Mouse (Mus musculus) hindbrain, embryonic 10.5 days (tissue): Measurements from ENCODE around the gene Gnl2. TPM values are rescaled to one million over a fixed set of nuclear protein-coding genes. Genes with fewer than 3 reads are reported as not detected.

ENCODE experiments used
- DNase-seq: peaks from one replicate; pipeline ENCODE4 v3.0.0-alpha.2; 2017; ENCODE audit warnings: low spot score
- H3K27ac ChIP-seq: fragments of 300-500 bp; sonication (generic); 2 replicates; pipeline ENCODE4 v1.5.1; 2016; ENCODE audit warnings: mild to moderate bottlenecking, moderate library complexity
- H3K27me3 ChIP-seq: fragments of 300-500 bp; sonication (generic); 2 replicates; pipeline ENCODE4 v1.6.1; 2016; ENCODE audit warnings: mild to moderate bottlenecking; ENCODE audit not compliant: poor library complexity, insufficient read depth, severe bottlenecking
- H3K36me3 ChIP-seq: fragments of 300-500 bp; sonication (generic); 2 replicates; pipeline ENCODE4 v1.6.1; 2016; ENCODE audit warnings: mild to moderate bottlenecking, moderate library complexity
- H3K4me1 ChIP-seq: fragments of 300-500 bp; sonication (generic); replicated peaks from 2 replicates; pipeline ENCODE4 v1.6.1; 2016; ENCODE audit warnings: mild to moderate bottlenecking
- H3K4me3 ChIP-seq: fragments of 300-500 bp; sonication (generic); 2 replicates; pipeline ENCODE4 v1.5.1; 2016; ENCODE audit warnings: mild to moderate bottlenecking, moderate library complexity
- H3K9me3 ChIP-seq: fragments of 300-500 bp; sonication (generic); 2 replicates; pipeline ENCODE4 v1.6.1; 2016; ENCODE audit warnings: mild to moderate bottlenecking, moderate library complexity
- WGBS: fragments of 180-500 bp; shearing (Covaris S2); methylation state at CpG from one replicate; pipeline ENCODE4 v1.1.7; 2016; 5-methylcytosine and 5-hydroxymethylcytosine counted together
- polyA plus RNA-seq: library from polyadenylated mRNA; unstranded; fragments of >200 nt; fragmentation: Nextera tagmentation; extraction: Ambion mirVana; gene quantifications from 2 replicates; pipeline ENCODE4 v1.2.1, GENCODE M21; 2016

Gene Gnl2
- polyA plus RNA-seq, 1 experiment from 2014 or later = 76.8 TPM

GRCm38 (mm10) chr4:125065517-125066307 lies 49.3 kb downstream of the Gnl2 start, which contains the start of gene Dnali1:
Gene Dnali1, minus strand, starts transcription at chr4:125065703.
- peaks cover 26% of the 10 kb centered on the region for H3K4me1 ChIP-seq
- peak; percentile 73 for DNase-seq
- peaks cover 6% of the 10 kb centered on the region for H3K27me3 ChIP-seq
- WGBS = 4% methylated on average over 26 of the region's 26 CpGs
- peak within 1 kb of the TSS; percentile 88 for H3K27ac ChIP-seq
- peaks cover 29% of the 10 kb centered on the region for H3K36me3 ChIP-seq
- H3K9me3 ChIP-seq = no peaks in the 10 kb centered on the region
- peak within 1 kb of the TSS; percentile 93 for H3K4me3 ChIP-seq

- Histone ChIP-seq H3K36me3 (peaks cover 39% of the 10 kb centered on the region), H3K4me1 (peaks cover 26% of the 10 kb centered on the region), H3K27ac (peak within 1 kb of the TSS; percentile 88), H3K4me3 (peak within 1 kb of the TSS; percentile 93), H3K9me3 (no peaks in the 10 kb centered on the region), H3K27me3 (peaks cover 6% of the 10 kb centered on the region)
- peak; percentile 93 for DNase-seq
- WGBS = 1% methylated on average over 78 of the region's 78 CpGs
These were observed 50.3 kb downstream of the Gnl2 start, which contains the start of gene Snip1 for GRCm38 (mm10) chr4:125066490-125067370. Gene Snip1, plus strand, starts transcription at chr4:125066672.

- peaks cover 80% of the 10 kb centered on the region for H3K36me3 ChIP-seq
- H3K27me3 ChIP-seq = no peaks in the 10 kb centered on the region
- no peaks in the 10 kb centered on the region for H3K4me1 ChIP-seq
- no peak for DNase-seq
- 88% methylated on average over 2 of the region's 2 CpGs for WGBS
- no peak overlapping the region for H3K27ac ChIP-seq
- no peak overlapping the region for H3K4me3 ChIP-seq
- no peaks in the 10 kb centered on the region for H3K9me3 ChIP-seq
These were observed 61.3 kb downstream of the Gnl2 start for GRCm38 (mm10) chr4:125077700-125078099.

GRCm38 (mm10) chr4:125078698-125079097 lies 62.3 kb downstream of the Gnl2 start:
- H3K36me3 ChIP-seq = peaks cover 70% of the 10 kb centered on the region
- H3K4me3 ChIP-seq = no peak overlapping the region
- DNase-seq = no peak
- no peaks in the 10 kb centered on the region for H3K27me3 ChIP-seq
- H3K27ac ChIP-seq = no peak overlapping the region
- 93% methylated on average over 2 of the region's 2 CpGs for WGBS
- no peaks in the 10 kb centered on the region for H3K9me3 ChIP-seq
- peaks cover 5% of the 10 kb centered on the region; the same call in 1 of the 2 replicates for H3K4me1 ChIP-seq

- Histone ChIP-seq H3K4me1 (peaks cover 25% of the 10 kb centered on the region), H3K4me3 (peak within 1 kb of the TSS; percentile 67), H3K9me3 (no peaks in the 10 kb centered on the region), H3K27ac (peak within 1 kb of the TSS; percentile 96), H3K27me3 (no peaks in the 10 kb centered on the region), H3K36me3 (peaks cover 47% of the 10 kb centered on the region)
- DNase-seq = peak; percentile 92
- WGBS = 2% methylated on average over 55 of the region's 63 CpGs
These were observed 68.3 kb downstream of the Gnl2 start, which contains the start of gene Meaf6 for GRCm38 (mm10) chr4:125084403-125085345. Gene Meaf6, plus strand, starts transcription at chr4:125085134.

GRCm38 (mm10) chr4:125085346-125085841 lies 69.0 kb downstream of the Gnl2 start:
- Histone ChIP-seq H3K27me3 (no peaks in the 10 kb centered on the region), H3K27ac (peak overlapping the region; percentile 96), H3K4me1 (peaks cover 25% of the 10 kb centered on the region), H3K9me3 (no peaks in the 10 kb centered on the region), H3K36me3 (peaks cover 54% of the 10 kb centered on the region), H3K4me3 (peak overlapping the region; percentile 67)
- WGBS = under 1% methylated on average over 45 of the region's 45 CpGs
- no peak for DNase-seq

- no peaks in the 10 kb centered on the region for H3K4me1 ChIP-seq
- no peaks in the 10 kb centered on the region for H3K9me3 ChIP-seq
- no peak for DNase-seq
- peaks cover 79% of the 10 kb centered on the region for H3K36me3 ChIP-seq
- no peak overlapping the region for H3K4me3 ChIP-seq
- WGBS = 89% methylated on average over 5 of the region's 5 CpGs
- no peaks in the 10 kb centered on the region for H3K27me3 ChIP-seq
- H3K27ac ChIP-seq = no peak overlapping the region
These were observed 76.6 kb downstream of the Gnl2 start for GRCm38 (mm10) chr4:125093031-125093430.

GRCm38 (mm10) chr4:125096066-125096465 lies 79.7 kb downstream of the Gnl2 start:
- no peak for DNase-seq
- Histone ChIP-seq H3K27me3 (no peaks in the 10 kb centered on the region), H3K36me3 (peaks cover 53% of the 10 kb centered on the region), H3K27ac (no peak overlapping the region), H3K4me3 (no peak overlapping the region), H3K9me3 (no peaks in the 10 kb centered on the region), H3K4me1 (no peaks in the 10 kb centered on the region)
- 98% methylated on average over 5 of the region's 5 CpGs for WGBS

- Histone ChIP-seq H3K36me3 (peaks cover 50% of the 10 kb centered on the region), H3K4me3 (no peak overlapping the region), H3K4me1 (no peaks in the 10 kb centered on the region), H3K27ac (no peak overlapping the region), H3K9me3 (no peaks in the 10 kb centered on the region), H3K27me3 (no peaks in the 10 kb centered on the region)
- 84% methylated on average over 4 of the region's 4 CpGs for WGBS
- DNase-seq = no peak
These were observed 81.0 kb downstream of the Gnl2 start for GRCm38 (mm10) chr4:125097412-125097811.

- Histone ChIP-seq H3K4me3 (no peak overlapping the region), H3K27me3 (no peaks in the 10 kb centered on the region), H3K9me3 (no peaks in the 10 kb centered on the region), H3K4me1 (no peaks in the 10 kb centered on the region), H3K27ac (no peak overlapping the region), H3K36me3 (peaks cover 50% of the 10 kb centered on the region)
- peak; percentile 86 for DNase-seq
- WGBS = 10% methylated on average over 8 of the region's 8 CpGs
These were observed 83.1 kb downstream of the Gnl2 start for GRCm38 (mm10) chr4:125099458-125099857.

- no peak overlapping the region for H3K4me3 ChIP-seq
- H3K4me1 ChIP-seq = 0 out of 2 replicates have a peak, but pooled peaks cover 3% of the 10 kb centered on the region
- no peak overlapping the region for H3K27ac ChIP-seq
- no peaks in the 10 kb centered on the region for H3K9me3 ChIP-seq
- 78% methylated on average over 13 of the region's 13 CpGs for WGBS
- peaks cover 54% of the 10 kb centered on the region for H3K36me3 ChIP-seq
- no peak for DNase-seq
- H3K27me3 ChIP-seq = no peaks in the 10 kb centered on the region
These were observed 84.9 kb downstream of the Gnl2 start for GRCm38 (mm10) chr4:125101334-125101733.
